17 mouse cellular contexts compared by ENCODE assay signal in genomic region chr10:62471105-62471504, GRCm38 (mm10). TPM values are rescaled to one million over a fixed set of nuclear protein-coding genes. Genes with fewer than 3 reads are reported as not detected.
"Had no signal": no experiment of that assay in that cellular context is flagged by ENCODE, and none has a peak within 500 bp of the region (broad histone marks: within the 10 kb centered on the region; RNA-seq: fewer than 3 reads in every experiment).

No protein-coding gene starts in this region.

- H3K4me3 ChIP-seq: layer of hippocampus, adult 2 months; limb, embryonic 12.5 days; liver, embryonic 13.5 days; lung, embryonic 15.5 days; megakaryocyte, embryonic 14.5 days; midbrain, embryonic 15.5 days; neural tube, embryonic 15.5 days had no signal

- ATAC-seq: liver, postnatal 0 days; midbrain, embryonic 15.5 days had no signal

- H3K27me3 ChIP-seq: limb, embryonic 12.5 days; liver, embryonic 13.5 days; lung, embryonic 15.5 days; megakaryocyte, embryonic 14.5 days; midbrain, embryonic 15.5 days; neural tube, embryonic 15.5 days had no signal

- H3K27ac ChIP-seq: layer of hippocampus, adult 2 months; limb, embryonic 12.5 days; liver, embryonic 13.5 days; lung, embryonic 15.5 days; midbrain, embryonic 15.5 days; neural tube, embryonic 15.5 days; stomach, postnatal 0 days had no signal

- H3K9me3 ChIP-seq: limb, embryonic 12.5 days; liver, embryonic 13.5 days; lung, embryonic 15.5 days; megakaryocyte, embryonic 14.5 days; midbrain, embryonic 15.5 days; neural tube, embryonic 15.5 days had no signal

- H3K4me1 ChIP-seq: limb, embryonic 12.5 days; lung, embryonic 15.5 days; midbrain, embryonic 15.5 days; neural tube, embryonic 15.5 days had no signal

- H3K9ac ChIP-seq: limb, embryonic 12.5 days; liver, embryonic 13.5 days; liver, postnatal 0 days; lung, embryonic 15.5 days; midbrain, embryonic 15.5 days; neural tube, embryonic 15.5 days had no signal

- H3K4me2 ChIP-seq: limb, embryonic 12.5 days; liver, embryonic 13.5 days; lung, embryonic 15.5 days; midbrain, embryonic 15.5 days; neural tube, embryonic 15.5 days had no signal

- DNase-seq: kidney, postnatal 10 days; kidney, postnatal 4 days; liver; liver, embryonic 13.5 days; liver, postnatal 0 days; lung, postnatal 36 days; right cerebral cortex, adult 18-20 months; right cerebral cortex, postnatal 25 days; thymus, postnatal 4 days had no signal

RNA-seq across cellular contexts. Expression of gene 4930507D05Rik, which starts 21.8 kb away (rescaled TPM):
- polyA plus RNA-seq: liver, postnatal 0 days; small intestine, adult 2 months had no signal
